Mouse (Mus musculus): ENCODE measurements around the gene Ankrd13d.
"Not testable (repeated sequence)": the region's sequence is repeated elsewhere in the genome, so short reads cannot be mapped to it uniquely, and the experiment has no call there.

Ankrd13d gene

DNA sequence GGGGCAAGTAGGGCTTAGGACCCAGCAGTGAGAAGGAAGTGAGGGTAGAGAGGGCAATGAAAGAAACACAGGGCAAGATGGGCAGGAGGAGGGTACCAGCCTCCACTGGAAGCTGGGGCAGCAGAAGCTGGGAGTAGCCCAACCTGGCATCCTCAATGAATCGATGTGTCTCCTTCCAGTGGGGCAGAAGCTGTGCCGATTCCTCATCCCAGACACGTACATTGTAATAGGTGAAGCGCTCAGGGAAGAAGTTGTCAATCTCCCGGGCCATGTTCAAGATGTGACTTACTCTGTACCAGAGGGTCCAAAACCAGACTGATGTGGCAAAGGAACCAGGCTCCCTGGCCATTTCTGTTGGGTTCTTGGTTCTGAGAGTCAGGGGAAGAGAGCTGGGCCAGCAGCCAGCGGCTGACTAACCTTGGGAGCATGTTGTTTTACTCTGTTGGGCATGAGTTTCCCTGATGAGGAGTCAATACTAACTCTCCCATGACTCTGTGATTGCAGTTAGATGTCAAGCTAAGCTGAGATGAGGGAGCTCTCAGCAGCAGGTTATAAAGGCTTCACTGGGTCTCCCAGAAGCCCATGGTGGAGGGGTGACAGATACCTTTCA is 18.7 kb downstream of the Ankrd13d start:
- no peak for DNase-seq (ENCODE audit: low spot score)

DNA sequence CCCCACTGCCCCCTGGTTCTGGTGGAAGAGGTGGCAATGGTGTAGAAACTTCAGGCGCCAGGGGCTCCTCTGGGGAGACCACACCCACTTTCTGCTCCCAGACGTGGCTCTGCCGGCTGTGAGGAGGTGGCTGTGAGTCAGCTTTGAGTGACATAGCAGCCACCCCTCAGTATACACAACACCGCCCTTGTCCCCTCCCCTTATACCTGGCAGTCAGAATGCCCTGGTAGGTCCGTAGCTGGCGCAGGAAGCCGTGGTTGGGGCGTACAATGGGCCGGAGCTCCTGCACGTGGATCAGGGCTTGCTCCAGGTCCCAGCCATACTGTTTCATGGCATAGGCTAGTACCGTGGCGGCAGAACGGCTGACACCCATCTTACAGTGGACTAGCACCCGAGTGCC is 19.2 kb downstream of the Ankrd13d start:
- no peak for DNase-seq (ENCODE audit: low spot score)

DNA sequence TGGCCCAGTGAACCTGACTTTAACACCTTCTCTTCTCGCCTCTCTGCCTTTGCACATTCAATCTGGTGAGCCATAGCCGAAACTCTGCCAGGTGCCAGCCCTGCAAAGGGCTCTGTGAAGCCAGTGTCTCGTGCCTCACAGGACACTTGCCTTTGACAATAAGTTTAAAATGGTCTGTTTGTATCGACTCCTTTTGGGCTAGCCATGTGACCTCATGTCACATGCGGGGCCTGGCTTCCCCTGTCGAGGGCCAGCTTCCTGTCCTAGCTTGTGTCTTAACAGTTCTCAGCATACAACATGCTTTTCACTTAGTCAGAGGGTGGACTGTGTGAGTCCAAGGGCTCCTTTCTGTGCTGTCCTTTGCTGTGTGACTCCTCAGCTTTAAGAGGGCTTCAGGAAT is 20.2 kb downstream of the Ankrd13d start:
- no peak for DNase-seq (ENCODE audit: low spot score)

DNA sequence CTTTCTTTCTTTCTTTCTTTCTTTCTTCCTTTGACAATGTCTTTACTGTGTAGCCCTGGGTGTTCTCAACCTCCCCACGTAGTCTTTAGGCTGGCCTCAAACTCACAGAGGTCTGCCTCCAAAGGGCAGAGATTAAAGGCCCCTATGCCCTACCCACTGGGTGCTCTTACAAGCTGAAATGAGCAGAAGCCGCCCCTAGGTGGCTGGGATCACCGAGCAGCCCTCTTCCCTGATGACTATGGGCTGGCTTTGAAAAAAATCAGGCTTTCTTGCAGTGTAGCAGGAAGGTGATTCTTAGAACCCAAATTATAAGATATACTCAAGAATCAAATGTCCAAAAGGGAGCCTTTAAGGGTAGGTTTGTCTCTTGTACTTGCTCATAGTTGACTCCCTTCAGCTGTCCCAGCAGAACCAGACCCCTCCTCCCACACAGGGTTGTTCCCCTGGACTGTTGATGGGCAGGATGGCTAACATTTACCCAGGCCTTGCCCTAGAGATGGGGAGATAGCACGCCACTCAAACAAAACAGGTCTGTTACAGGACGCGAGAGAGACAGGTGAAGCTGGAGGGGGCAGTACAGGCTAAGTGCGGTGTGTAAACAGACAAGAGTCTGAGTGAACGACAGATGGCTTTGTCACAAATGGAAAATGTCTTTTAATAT is 21.8 kb downstream of the Ankrd13d start:
- DNase-seq (ENCODE audit: low spot score), result no peak

DNA sequence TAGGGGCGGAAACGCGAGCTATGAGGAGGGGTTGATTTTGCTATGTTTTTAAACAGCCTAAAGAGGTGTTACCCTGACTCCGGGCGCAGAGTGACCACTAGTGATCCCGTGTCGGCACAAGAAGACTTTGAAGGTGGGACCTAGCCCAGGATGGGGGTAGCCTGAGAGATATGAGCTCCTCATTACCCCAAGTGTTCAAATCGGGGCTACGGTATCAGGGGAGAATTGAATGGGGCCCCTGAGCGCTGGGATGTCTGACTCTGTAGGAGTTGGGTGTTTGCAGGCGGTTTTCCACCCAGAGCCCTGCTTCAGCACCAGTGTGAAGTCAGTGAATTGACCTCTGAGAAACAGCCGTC is 25.1 kb downstream of the Ankrd13d start:
- DNase-seq (ENCODE audit: low spot score), result no peak

DNA sequence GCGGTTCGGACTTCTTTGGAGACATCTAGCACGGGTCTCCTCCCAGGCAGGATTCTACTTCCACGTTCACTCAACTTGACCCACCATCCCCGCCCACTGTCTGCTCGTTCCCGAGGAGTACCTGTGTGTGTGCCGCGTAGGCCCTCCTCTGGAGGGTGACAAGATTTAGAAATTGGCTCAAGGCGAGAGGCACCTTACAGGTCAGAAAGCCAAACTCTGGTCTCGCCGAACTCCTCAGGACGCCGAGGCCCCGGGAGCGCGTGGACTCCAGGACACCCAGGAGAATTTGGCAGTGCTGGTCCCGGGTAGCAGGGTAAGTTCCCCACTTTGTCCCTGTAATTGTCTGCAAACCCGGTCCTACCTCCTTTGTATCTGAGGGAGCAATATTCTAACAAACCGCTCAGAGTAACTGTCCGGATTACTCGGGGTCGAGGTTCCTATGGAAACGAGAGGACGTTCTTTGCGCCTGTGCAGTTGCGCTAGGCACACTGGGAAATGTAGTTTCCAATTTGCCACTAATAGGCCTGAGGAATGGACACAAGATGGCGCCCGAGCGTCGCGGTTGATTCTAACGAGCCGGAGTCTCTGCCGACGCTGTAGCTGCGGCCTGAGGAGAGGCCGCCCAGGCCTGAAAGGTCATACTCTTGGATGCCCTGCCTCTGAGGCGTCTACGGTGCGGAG is 25.6 kb downstream of the Ankrd13d start:
- DNase-seq (ENCODE audit: low spot score), result peak; percentile 96

DNA sequence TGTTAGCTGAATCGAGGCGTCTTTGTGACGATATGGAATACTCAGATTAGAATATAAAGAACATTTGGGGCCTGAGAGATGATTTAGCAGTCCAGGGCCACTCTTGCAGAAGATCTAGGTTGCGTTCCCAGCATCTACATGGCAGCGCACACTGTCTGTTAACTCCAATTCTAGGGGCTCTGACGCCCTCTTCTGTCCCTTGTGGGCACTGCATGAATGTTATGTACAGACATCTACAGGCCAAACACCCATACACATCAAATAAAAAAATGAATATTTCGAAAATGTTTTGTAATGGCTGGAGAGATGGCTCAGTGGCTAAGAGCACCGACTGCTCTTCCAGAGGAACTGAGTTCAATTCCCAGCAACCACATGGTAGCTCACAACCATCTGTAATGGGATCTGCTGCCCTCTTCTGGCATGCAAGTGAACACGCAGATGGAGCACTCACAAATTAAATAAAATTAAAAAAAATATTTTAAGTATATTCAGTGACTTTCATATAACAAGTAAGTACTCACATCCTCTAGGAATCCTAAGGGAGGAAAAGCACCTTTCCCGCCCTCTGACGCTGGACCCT is 27.3 kb downstream of the Ankrd13d start:
- DNase-seq (ENCODE audit: low spot score), result no peak

DNA sequence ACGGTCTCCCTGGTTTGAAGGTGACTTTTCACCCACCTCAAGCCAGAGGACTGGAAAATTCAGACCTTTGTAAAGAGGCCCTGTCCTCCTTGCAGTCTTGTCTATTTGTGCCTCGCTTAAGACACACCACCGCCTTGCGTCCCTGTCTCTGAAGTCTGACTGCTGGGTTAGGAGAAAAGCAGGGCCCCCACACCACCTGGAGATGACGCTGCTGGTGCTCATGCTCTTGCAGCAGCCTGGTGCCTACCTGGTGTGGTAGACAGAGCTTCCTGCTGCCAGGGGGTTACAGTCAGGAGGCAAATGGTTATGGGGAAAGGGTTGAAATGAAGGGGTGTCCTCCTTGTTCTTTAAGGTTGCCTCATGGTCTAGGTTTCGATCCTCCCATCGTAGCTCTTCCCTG is 28.7 kb downstream of the Ankrd13d start:
- DNase-seq (ENCODE audit: low spot score), result no peak

DNA sequence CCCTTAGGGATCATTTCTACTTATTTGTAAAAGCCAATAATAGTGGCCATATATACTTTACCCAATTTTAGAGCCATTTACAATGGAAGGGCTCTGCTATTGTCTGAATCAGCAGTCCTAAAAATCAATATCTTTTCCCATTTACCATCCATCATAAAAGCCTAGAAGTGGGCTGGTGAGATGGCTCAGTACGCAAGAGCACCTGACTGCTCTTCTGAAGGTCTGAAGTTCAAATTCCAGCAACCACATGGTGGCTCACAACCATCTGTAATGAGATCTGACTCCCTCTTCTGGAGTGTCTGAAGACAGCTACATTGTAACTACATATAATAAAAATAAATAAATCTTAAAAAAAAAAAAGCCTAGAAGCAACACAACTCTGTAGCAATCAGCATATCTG is 34.3 kb downstream of the Ankrd13d start:
- DNase-seq (ENCODE audit: low spot score), result not testable (repeated sequence)

DNA sequence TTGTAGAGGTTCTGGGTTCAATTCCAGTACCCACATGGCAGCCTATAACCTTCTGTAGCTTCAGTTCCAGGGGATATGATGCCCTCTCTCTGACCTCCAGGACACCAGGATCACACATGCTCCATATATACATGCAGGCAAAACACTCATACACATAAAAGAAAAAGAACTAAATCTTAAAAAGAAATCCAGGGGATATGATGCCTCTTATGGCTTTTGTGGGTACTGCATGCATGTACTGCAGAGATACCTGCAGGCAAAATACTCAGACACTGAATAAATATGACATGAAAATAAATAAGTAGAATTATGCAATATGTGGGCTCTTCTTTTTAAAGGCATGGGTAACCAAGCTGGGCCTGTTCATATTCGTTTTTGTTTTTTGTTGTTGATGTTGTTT is 35.9 kb downstream of the Ankrd13d start:
- no peak for DNase-seq (ENCODE audit: low spot score)

DNA sequence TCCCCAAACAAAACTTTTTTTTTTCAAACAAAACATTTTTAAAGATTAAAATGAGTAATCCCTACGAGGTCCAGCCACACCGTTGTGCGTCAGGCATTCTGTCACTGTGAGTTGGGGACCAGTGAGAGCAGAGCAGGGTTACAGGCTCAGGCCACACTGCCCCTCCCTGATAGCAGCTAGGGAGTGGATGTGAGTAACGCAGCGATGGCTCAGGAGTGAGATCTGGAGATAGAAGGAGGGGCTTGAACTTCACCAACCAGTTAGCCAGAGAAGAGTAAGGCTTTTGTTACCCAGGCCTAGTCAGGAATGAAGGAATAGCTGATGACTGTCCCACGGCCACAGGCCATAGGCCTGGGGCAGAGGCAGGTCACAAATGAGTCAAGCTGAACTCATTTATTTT is 38.2 kb downstream of the Ankrd13d start:
- no peak for DNase-seq (ENCODE audit: low spot score)

DNA sequence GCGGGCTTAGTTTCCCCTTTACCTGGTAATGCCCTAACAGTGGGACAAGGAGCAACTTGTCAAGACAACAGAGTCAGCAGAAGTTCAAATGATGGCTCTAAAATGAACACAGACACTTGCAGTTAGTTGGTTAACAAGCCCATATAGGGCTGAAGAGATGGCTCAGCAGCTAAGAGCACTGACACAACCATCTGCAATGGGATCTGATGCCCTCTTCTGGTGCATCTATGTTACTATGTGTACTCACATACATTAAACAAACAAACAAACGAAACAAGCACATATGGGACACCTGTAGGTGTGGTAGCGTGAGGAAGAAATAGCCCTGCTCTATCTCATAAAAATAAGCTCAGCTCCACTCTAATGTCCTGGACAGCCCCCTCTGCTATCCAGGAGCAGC is 40.5 kb downstream of the Ankrd13d start:
- no peak for DNase-seq (ENCODE audit: low spot score)

DNA sequence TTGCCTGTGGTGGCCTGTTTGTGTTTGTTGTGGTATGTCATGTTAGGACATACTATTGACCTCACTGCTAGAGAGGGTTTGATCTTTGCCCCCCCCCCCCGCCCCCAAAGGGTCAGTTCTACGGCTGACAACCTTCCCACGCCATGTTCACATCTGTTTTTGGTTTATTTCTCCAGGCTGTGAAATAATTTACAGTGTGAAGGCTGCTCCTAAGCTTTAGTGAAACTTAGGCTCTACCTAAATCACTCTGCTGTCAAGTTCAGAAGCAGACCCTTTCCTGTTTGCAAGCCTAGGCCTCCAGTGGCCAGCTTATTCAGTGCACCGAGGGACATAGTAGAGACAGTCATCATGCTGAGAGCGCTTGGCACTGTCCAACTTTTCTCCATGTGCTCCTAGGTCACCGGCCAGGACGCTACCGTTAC is 42.7 kb downstream of the Ankrd13d start:
- no peak for DNase-seq (ENCODE audit: low spot score)

DNA sequence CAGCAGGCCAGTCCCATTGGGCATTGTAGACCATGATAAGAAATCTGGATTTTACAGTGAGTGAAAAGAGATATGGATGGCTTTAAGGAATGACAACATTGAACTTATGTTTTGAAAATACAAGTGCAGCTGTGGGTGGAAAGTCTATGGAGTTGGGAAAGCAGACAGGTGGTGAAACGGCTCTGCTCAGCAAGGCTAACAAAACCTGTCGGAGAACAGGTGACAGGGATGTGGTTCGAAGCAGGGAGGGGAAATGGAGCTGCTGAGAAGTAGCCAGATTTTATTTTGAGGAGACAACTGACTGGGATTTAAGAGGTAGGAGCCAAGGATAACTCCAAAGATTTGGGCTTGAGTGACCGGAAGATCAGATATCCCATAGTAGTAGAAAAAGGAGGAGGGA is 48.4 kb downstream of the Ankrd13d start:
- no peak for DNase-seq (ENCODE audit: low spot score)

DNA sequence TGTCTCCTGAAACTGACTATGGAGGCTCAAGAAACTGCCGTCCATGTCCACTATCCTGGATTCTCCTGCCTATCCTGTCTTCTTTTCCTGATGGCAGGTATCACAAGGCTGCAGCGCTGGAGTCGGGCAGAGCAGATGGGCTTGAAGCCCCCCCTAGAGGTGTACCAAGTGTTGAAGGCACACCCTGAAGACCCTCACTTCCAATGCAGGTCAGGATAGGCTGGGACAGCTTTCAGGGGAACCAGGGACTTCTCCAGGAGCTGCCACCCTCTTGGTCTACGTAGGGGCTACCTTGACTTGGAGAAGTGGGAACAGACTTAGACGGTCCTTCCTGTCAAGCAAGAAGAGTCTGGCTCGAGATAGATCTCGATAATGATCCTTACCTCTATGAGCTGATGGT is 50.3 kb downstream of the Ankrd13d start:
- DNase-seq (ENCODE audit: low spot score), result no peak

DNA sequence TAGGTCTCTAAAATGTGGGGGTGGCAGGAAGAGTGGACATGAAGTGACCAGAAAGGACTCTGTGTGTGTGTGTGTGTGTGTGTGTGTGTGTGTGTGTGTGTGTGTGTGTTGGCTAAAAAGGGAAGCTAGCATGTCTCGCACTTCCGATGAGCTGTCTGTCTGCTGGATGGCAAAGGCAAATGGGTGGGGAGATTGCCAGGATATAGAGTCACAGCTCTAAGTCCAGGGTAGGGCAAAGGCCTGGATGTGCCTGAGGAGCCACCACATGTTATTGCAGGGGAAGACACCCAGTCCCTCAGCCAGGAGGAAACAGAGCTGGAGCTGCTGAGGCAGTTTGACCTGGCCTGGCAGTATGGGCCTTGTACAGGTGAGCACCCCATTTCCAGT is 50.8 kb downstream of the Ankrd13d start:
- DNase-seq (ENCODE audit: low spot score), result peak; percentile 68

DNA sequence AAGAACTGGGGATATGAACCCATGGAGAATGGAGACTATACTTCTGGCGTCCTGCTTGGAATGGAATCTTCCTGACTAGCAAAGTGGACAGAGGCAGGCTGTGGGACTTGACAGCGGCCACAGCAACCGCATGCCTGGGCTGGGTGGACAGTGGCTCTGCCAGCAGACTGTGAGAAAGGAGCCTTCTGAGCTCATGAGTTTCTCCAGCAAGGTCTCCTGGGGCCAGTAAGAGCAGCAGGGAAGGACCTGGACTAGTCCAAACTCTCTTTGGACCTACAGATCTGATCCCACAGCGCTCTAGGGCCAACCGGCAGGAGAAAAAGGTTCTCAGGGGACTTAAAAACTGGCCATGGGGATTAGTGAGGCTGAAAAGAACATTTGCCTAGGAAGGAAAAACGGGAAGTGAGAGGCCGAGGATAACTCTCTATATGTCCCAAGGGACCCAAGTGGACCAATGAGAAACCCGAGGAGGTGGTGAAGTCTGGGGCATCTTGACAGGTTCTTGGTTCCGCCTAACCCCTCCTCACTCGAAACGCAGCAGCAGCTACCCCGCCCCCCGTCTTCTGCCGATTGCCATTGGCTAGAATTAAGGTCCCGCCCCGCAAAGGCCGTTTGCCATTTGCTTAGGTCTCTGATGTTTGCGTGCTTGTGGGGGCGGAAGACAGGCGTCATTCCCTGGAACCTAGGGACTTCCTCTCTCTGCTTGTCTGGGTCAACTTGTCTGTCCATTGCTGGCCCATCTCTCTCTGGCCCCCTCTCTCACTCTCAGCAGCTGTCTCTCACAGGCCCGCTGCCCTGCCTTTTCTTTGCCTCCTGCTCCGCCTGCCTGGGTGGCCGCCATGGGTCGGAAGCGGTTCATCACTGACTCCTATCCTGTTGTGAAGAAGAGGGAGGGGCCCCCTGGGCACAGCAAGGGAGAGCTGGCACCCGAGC is 51.4 kb downstream of the Ankrd13d start, which contains the start of gene Pold4:
Gene Pold4, plus strand, starts transcription at position 647 of the 933 bp plus-strand sequence.
- peak; percentile 99 for DNase-seq (ENCODE audit: low spot score)

DNA sequence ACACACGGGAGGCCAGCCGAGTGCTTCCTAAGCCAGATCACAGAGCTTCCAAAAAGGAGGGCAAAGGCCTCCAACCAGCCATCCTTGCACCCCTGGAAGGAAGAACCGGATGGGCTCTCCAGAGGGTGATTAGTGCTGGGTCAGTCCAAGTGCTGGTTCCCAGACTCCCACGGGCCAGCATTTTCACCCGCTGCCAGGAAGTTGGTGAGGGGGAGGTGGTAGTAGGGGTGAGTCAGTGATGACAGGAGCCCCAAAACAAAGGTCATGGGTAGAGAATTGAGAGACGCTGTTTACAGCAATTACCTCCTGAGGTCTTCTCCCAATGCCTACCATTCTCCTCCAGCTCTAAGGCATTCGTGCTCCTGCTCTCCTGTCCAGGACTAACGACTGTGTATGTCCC is 52.5 kb downstream of the Ankrd13d start:
- DNase-seq (ENCODE audit: low spot score), result no peak

DNA sequence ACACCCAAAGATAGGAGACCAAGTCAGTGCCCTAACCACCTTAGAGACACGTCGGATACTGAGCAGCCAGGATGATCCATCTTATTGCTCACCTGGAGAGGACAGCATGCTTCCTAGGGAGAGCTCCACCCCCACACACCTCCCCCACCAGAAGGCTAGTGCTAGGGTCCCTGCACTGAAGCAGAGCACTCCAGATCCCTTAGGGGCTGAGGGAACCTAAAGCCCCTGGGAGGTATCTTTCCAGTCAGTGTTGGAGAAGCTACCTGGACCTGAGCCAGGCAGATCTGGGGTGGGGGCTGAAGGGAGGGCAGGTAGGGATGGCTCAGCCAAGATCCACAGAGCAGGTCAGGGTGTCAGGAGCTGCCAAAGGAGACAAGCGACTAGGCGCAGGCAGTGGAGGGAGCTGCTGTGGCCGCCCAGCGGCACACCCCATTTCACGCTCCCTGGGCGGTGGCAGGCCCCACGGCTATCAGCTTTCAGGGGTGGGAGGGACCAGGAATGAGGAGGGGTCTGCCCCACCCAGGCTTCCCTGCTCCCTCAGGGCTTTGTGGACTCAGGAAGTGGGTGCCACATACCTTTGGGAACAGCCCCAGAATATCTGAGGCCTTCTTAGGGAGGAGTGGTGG is 53.4 kb downstream of the Ankrd13d start:
- DNase-seq (ENCODE audit: low spot score), result no peak

DNA sequence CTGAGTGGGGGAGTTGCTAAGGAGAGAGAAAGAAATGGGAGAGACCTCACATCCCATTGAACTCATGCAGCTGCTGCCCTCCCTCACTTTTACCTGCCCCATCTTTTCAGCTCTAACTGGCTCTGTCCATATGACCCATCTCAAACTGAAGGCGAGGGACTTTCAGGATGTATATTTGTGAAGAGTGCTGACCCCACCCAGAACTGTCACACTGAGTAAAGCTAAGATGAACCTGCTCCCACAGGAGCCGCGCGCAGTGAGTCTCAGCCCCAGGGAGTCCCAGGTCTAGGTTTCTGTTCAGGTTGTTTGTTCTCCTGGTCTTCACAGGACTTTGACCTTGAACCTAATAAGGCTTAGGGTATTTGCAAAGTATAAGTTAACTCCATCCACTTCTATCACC is 54.0 kb downstream of the Ankrd13d start:
- DNase-seq (ENCODE audit: low spot score), result no peak

DNA sequence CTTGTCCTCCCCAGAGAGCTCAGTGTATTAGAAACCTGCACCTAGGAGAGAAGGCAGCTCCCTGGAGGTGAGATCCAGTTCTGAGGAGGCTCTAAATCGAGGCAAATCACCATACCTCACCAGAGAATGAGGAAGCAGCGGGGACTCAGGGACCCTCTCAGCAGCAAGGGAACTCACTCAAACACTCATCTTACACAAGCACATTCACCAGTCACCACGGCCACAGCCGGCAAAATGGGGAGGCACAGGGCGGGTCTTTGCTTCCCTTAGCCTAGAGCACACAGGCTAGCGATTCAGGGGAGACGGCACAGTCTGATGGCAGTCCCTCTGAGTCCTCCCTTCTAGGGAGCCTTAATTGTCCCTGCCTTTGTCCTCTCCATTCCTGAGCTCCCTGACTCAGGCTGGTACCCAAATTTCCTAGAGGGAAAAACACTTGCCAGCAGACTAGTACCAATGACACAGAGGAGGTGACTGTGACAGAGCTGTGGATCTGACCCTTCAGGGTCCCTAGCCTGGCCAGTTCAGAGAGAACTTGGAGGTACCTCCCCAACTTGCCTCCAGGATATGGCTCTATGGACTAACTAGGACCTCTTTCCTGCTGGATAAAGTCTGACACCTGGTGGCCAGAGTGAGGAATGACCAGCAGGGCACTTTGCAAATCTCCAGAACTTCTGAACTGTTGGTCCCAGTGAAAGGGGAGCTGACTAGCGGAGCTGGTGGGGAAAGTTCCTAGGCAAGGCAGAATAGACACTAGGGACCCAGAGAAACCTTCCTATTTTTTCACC is 54.9 kb downstream of the Ankrd13d start:
- DNase-seq (ENCODE audit: low spot score), result peak; percentile 75

Data from layer of hippocampus, adult 11-12 months (tissue).